Mouse (Mus musculus): ENCODE results near the gene Cgrrf1. TPM values are rescaled to one million over a fixed set of nuclear protein-coding genes. Genes with fewer than 3 reads are reported as not detected.

Cgrrf1 gene
- 19.0 and 19.2 TPM in 2 replicates for polyA plus RNA-seq (2015; fragmentation: Nextera tagmentation; extraction: Ambion mirVana)

GRCm38 (mm10) chr14:46831837-46832333 lies at the start of gene Cgrrf1:
Gene Cgrrf1, plus strand, starts transcription at chr14:46832125.
- no peaks in the 10 kb centered on the region for H3K27me3 ChIP-seq
- 0% methylated on average over 32 of the region's 32 CpGs for WGBS (ENCODE audit: insufficient replicate concordance)

DNA sequence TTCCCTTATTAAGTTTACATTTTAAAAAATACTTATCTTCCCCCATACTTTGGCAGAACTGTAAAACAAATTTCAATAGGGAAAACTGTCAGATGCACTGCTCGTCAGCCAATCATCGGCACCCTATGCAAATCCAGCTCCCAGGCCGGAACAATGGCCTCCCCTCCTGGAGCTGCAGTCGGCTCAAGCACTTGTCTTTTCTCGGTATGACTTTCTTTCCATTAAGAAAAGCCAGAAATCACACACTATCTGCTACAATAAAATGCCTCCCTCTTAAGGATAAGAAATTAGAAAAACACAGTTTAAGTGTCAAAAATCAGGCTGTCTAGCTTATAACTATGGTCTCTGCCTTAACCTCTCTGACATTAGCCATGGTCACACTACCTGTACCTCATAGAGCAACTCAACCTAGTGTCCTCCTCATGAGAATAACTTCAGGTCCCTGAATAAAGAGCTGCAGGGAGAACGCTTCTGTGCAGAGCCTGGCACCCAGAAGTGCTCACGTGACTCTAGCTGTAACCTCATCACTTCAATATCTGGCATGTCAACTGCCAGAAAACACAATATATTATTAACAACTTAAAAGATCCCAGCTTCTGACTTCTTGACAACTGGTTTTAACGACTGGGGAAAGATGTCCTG lies 49.6 kb upstream of the Cgrrf1 start:
- no peak for ATAC-seq (ENCODE audit: low read depth)
- peaks cover 22% of the 10 kb centered on the region for H3K4me1 ChIP-seq (replicated peaks)
- H3K4me2 ChIP-seq: no peak overlapping the region
- H3K9ac ChIP-seq: no peak overlapping the region
- H3K9me3 ChIP-seq (replicated peaks): peaks cover 8% of the 10 kb centered on the region; the same call in 1 of the 2 replicates
- no peak overlapping the region for H3K4me3 ChIP-seq (replicated peaks)
- DNase-seq: no peak
- no peaks in the 10 kb centered on the region for H3K27me3 ChIP-seq
- H3K27ac ChIP-seq: no peak overlapping the region
- H3K36me3 ChIP-seq: peaks cover 69% of the 10 kb centered on the region
- WGBS (ENCODE audit: insufficient replicate concordance): 88% methylated on average over 8 of the region's 8 CpGs

More at GRCm38 (mm10) chr14:46831837-46832333, at the start of gene Cgrrf1:
- peak within 1 kb of the TSS; percentile 90 for H3K4me3 ChIP-seq (replicated peaks)
- peak within 1 kb of the TSS; percentile 90 for H3K9ac ChIP-seq
- no peaks in the 10 kb centered on the region for H3K9me3 ChIP-seq (replicated peaks)
- H3K4me1 ChIP-seq (replicated peaks): peaks cover 56% of the 10 kb centered on the region
- DNase-seq (peak; percentile 98), ATAC-seq (ENCODE audit: low read depth) (peak; percentile 98)
- H3K4me2 ChIP-seq: peak within 1 kb of the TSS; percentile 81
- peak within 1 kb of the TSS; percentile 85 for H3K27ac ChIP-seq
- no peaks in the 10 kb centered on the region for H3K36me3 ChIP-seq

- Histone ChIP-seq H3K9me3 (replicated peaks) (peaks cover 8% of the 10 kb centered on the region; the same call in 1 of the 2 replicates), H3K4me3 (replicated peaks) (no peak overlapping the region), H3K9ac (no peak overlapping the region), H3K4me1 (replicated peaks) (peaks cover 26% of the 10 kb centered on the region), H3K27ac (no peak overlapping the region), H3K36me3 (peaks cover 58% of the 10 kb centered on the region), H3K27me3 (no peaks in the 10 kb centered on the region), H3K4me2 (no peak overlapping the region)
- WGBS (ENCODE audit: insufficient replicate concordance): 87% methylated on average over 10 of the region's 10 CpGs
- ATAC-seq (ENCODE audit: low read depth) (no peak), DNase-seq (no peak)
Observed at GRCm38 (mm10) chr14:46783327-46783926, 48.5 kb upstream of the Cgrrf1 start.

DNA sequence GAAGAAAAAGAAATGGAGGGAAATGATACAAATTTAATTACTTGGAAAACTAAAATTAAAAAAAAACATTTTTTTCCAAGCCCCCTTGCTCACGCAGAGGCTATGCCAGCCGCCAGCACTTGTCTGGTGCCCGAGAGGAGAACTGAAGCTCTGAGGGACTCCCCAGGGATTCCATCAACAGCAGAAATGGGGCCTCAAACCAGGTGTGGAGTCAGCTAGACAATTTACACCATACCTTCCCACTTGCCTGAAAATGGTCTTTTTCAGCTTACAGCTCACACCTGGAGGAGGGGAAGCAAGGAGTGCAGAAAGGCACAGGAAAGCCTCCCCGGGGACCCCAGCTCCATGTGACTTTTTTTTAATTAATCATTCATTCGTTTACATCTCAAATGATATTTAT lies 46.7 kb upstream of the Cgrrf1 start:
- WGBS (ENCODE audit: insufficient replicate concordance): 85% methylated on average over 5 of the region's 5 CpGs
- DNase-seq (no peak), ATAC-seq (ENCODE audit: low read depth) (no peak)
- no peak overlapping the region for H3K4me3 ChIP-seq (replicated peaks)
- no peak overlapping the region for H3K9ac ChIP-seq
- no peak overlapping the region for H3K4me2 ChIP-seq
- peaks cover 40% of the 10 kb centered on the region for H3K36me3 ChIP-seq
- no peaks in the 10 kb centered on the region for H3K27me3 ChIP-seq
- no peaks in the 10 kb centered on the region for H3K9me3 ChIP-seq (replicated peaks)
- H3K4me1 ChIP-seq (replicated peaks): peaks cover 44% of the 10 kb centered on the region
- H3K27ac ChIP-seq: no peak overlapping the region

- peaks cover 52% of the 10 kb centered on the region for H3K4me1 ChIP-seq (replicated peaks)
- H3K9ac ChIP-seq: peak overlapping the region; percentile 93
- DNase-seq (no peak), ATAC-seq (ENCODE audit: low read depth) (no peak)
- under 1% methylated on average over 11 of the region's 11 CpGs for WGBS (ENCODE audit: insufficient replicate concordance)
- peak overlapping the region; percentile 79 for H3K4me2 ChIP-seq
- no peaks in the 10 kb centered on the region for H3K27me3 ChIP-seq
- H3K4me3 ChIP-seq (replicated peaks): peak overlapping the region; percentile 86
- peaks cover 21% of the 10 kb centered on the region for H3K36me3 ChIP-seq
- no peaks in the 10 kb centered on the region for H3K9me3 ChIP-seq (replicated peaks)
- H3K27ac ChIP-seq: peak overlapping the region; percentile 95
Observed at GRCm38 (mm10) chr14:46787454-46787786, 44.5 kb upstream of the Cgrrf1 start.

DNA sequence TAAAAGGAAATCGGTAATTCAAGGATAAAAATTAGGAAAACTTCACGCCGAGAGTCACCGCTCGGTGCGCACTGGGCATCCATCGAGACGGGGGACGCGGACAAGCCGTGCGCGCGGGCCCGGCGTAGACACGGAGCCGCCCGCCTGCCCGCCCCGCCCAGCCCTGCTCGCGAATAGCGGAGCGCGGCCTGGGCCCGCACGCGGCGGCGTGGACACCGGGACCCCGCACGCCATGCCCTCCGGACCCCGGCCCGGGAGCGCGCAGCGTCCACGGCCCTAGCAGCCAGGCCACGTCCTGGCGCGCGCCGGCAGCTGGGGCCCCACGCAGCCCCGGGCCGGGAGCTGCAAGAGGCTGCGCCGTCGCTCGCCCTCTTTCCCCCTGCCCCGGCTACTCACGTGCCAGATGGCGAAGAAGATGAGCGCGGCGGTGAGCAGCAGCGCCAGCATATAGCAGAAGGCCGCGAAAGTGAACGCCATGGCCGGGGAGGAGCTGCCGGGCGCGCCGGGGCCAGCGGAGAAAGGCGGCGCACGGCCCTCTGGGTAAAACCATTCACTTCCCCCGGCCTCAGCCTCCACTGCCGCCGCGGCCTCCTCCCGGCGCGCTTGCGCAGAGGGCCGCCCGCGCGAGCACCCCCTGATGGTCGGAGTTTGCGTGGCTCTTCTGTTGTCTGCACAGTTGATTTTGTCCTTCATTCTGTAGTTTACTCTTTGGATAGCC lies 44.0 kb upstream of the Cgrrf1 start, which contains the start of gene Cnih1:
Gene Cnih1, minus strand, starts transcription at position 625 of the 718 bp plus-strand sequence.
- Histone ChIP-seq H3K4me3 (replicated peaks) (peak within 1 kb of the TSS; percentile 86), H3K27me3 (no peaks in the 10 kb centered on the region), H3K9ac (peak within 1 kb of the TSS; percentile 93), H3K36me3 (peaks cover 16% of the 10 kb centered on the region), H3K4me1 (replicated peaks) (peaks cover 52% of the 10 kb centered on the region), H3K27ac (peak within 1 kb of the TSS; percentile 95), H3K9me3 (replicated peaks) (no peaks in the 10 kb centered on the region), H3K4me2 (peak within 1 kb of the TSS; percentile 79)
- peak; percentile 83 for DNase-seq
- peak; percentile 97 for ATAC-seq (ENCODE audit: low read depth)
- under 1% methylated on average over 86 of the region's 86 CpGs for WGBS (ENCODE audit: insufficient replicate concordance)

- H3K27ac ChIP-seq: peak overlapping the region; percentile 51; the same call in 1 of the 2 replicates
- no peaks in the 10 kb centered on the region for H3K27me3 ChIP-seq
- peaks cover 52% of the 10 kb centered on the region for H3K4me1 ChIP-seq (replicated peaks)
- peak overlapping the region; percentile 79 for H3K4me2 ChIP-seq
- peaks cover 11% of the 10 kb centered on the region for H3K36me3 ChIP-seq
- ATAC-seq (ENCODE audit: low read depth): no peak
- WGBS (ENCODE audit: insufficient replicate concordance): 8% methylated on average over 8 of the region's 8 CpGs
- H3K9me3 ChIP-seq (replicated peaks): no peaks in the 10 kb centered on the region
- peak overlapping the region; percentile 86 for H3K4me3 ChIP-seq (replicated peaks)
- peak overlapping the region; percentile 20; the same call in 1 of the 2 replicates for H3K9ac ChIP-seq
- DNase-seq: no peak
Observed at GRCm38 (mm10) chr14:46788505-46788901, 43.4 kb upstream of the Cgrrf1 start.

GRCm38 (mm10) chr14:46790303-46790702 lies 41.6 kb upstream of the Cgrrf1 start:
- H3K9me3 ChIP-seq (replicated peaks): no peaks in the 10 kb centered on the region
- no peak overlapping the region for H3K27ac ChIP-seq
- H3K9ac ChIP-seq: no peak overlapping the region
- DNase-seq (peak; percentile 32), ATAC-seq (ENCODE audit: low read depth) (no peak)
- H3K36me3 ChIP-seq: no peaks in the 10 kb centered on the region
- peaks cover 46% of the 10 kb centered on the region for H3K4me1 ChIP-seq (replicated peaks)
- 0 out of 2 replicates have a peak overlapping the region, but pooled peaks have one; percentile 19 for H3K4me2 ChIP-seq
- H3K27me3 ChIP-seq: no peaks in the 10 kb centered on the region
- WGBS (ENCODE audit: insufficient replicate concordance): 54% methylated on average over 4 of the region's 4 CpGs
- no peak overlapping the region for H3K4me3 ChIP-seq (replicated peaks)

- Histone ChIP-seq H3K27ac (no peak overlapping the region), H3K27me3 (no peaks in the 10 kb centered on the region), H3K36me3 (no peaks in the 10 kb centered on the region), H3K9me3 (replicated peaks) (no peaks in the 10 kb centered on the region), H3K9ac (no peak overlapping the region), H3K4me2 (no peak overlapping the region), H3K4me1 (replicated peaks) (peaks cover 44% of the 10 kb centered on the region), H3K4me3 (replicated peaks) (no peak overlapping the region)
- ATAC-seq (ENCODE audit: low read depth) (no peak), DNase-seq (no peak)
- 82% methylated on average over 6 of the region's 6 CpGs for whole genome bisulfite sequencing (ENCODE audit: insufficient replicate concordance)
Observed at GRCm38 (mm10) chr14:46790723-46791122, 41.2 kb upstream of the Cgrrf1 start.

DNA sequence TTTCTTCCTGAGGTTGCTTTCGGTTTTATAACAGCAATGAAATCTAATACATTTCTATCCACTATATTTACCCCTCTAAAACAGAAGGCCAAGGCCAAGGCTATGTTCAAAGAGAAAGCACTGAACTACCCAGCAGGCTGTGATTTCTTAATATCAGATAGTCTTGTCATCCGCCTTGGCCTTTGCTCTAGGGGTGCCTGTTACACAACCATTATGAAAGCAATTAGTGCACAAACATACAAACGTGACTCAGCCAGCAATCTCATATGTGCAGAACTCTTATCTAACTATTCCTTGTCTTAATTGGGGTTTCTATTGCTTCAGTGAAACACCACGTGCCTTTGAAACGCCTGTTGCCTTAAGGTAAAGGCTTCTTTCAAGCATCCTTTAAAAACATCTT lies 37.8 kb upstream of the Cgrrf1 start:
- no peak overlapping the region for H3K27ac ChIP-seq

GRCm38 (mm10) chr14:46800684-46801345 lies 31.1 kb upstream of the Cgrrf1 start:
- Histone ChIP-seq H3K4me1 (replicated peaks) (peaks cover 10% of the 10 kb centered on the region), H3K9me3 (replicated peaks) (no peaks in the 10 kb centered on the region), H3K4me3 (replicated peaks) (no peak overlapping the region), H3K4me2 (no peak overlapping the region), H3K36me3 (peaks cover 15% of the 10 kb centered on the region), H3K9ac (no peak overlapping the region), H3K27ac (no peak overlapping the region), H3K27me3 (no peaks in the 10 kb centered on the region)
- DNase-seq (no peak), ATAC-seq (ENCODE audit: low read depth) (no peak)
- WGBS (ENCODE audit: insufficient replicate concordance): 68% methylated on average over 3 of the region's 3 CpGs

More for the DNA sequence above, 37.8 kb upstream of the Cgrrf1 start:
- H3K4me3 ChIP-seq (replicated peaks): no peak overlapping the region
- peaks cover 21% of the 10 kb centered on the region for H3K4me1 ChIP-seq (replicated peaks)
- no peak for DNase-seq
- no peak overlapping the region for H3K9ac ChIP-seq
- WGBS (ENCODE audit: insufficient replicate concordance): 62% methylated on average over 5 of the region's 5 CpGs
- H3K36me3 ChIP-seq: peaks cover 2% of the 10 kb centered on the region; the same call in 1 of the 2 replicates
- no peaks in the 10 kb centered on the region for H3K27me3 ChIP-seq
- ATAC-seq (ENCODE audit: low read depth): no peak
- H3K4me2 ChIP-seq: no peak overlapping the region
- no peaks in the 10 kb centered on the region for H3K9me3 ChIP-seq (replicated peaks)
